Mouse (Mus musculus) cortical plate, adult 2 months (tissue): ENCODE results near the gene Scd3.

Experiments
- CTCF ChIP-seq: fragments of 200-500 bp; IDR thresholded peaks from 2 replicates; pipeline ENCODE4 v1.5.1; 2011; ENCODE audit warnings: mild to moderate bottlenecking, control low read depth, low read length; ENCODE audit not compliant: insufficient read depth; ENCODE audit errors: extremely low read depth
- POLR2A ChIP-seq: fragments of 200-500 bp; IDR thresholded peaks from 2 replicates; pipeline ENCODE4 v1.6.1; 2011; ENCODE audit warnings: mild to moderate bottlenecking, low read length, control low read depth; ENCODE audit not compliant: insufficient read depth; ENCODE audit errors: extremely low read depth

GRCm38 (mm10) chr19:44197053-44197852 is 5.8 kb upstream of the Scd3 start:
- no peak for TF ChIP-seq POLR2A
- TF ChIP-seq CTCF = no peak
